Mouse (Mus musculus): ENCODE data around the gene Gm49322.
"Not testable (repeated sequence)": the region's sequence is repeated elsewhere in the genome, so short reads cannot be mapped to it uniquely, and the experiment has no call there.

The Gm49322 gene

GRCm38 (mm10) chr10:80605721-80606120, at the start of gene Gm49322:
Gene Gm49322 (plus strand): TSS chr10:80606021.
- not testable (repeated sequence) for DNase-seq (ENCODE audit: low spot score)

GRCm38 (mm10) chr10:80557346-80557965, 48.4 kb upstream of the Gm49322 start:
- peak; percentile 81 for DNase-seq (ENCODE audit: low spot score)

GRCm38 (mm10) chr10:80559431-80559830, 46.4 kb upstream of the Gm49322 start:
- DNase-seq (ENCODE audit: low spot score), result no peak

DNA sequence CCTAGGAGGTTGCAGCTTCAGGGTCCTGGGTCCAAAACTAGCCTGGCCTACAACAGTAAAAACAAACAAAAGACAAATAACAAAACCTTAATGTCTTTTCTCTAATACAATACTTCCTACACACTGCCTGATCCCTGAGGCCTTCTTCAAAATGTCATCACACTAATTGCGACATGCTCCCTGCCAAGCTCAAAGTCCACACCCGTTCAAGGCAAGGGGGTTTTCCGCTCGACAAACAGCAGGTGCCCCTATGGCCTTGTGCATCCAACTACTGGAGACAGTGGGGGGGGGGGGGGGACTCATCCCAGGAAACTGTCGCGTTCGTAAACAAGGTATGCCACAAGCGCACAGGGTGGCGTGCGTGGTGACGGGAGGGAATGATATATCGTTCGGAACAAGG, 45.2 kb upstream of the Gm49322 start:
- DNase-seq (ENCODE audit: low spot score), result no peak

DNA sequence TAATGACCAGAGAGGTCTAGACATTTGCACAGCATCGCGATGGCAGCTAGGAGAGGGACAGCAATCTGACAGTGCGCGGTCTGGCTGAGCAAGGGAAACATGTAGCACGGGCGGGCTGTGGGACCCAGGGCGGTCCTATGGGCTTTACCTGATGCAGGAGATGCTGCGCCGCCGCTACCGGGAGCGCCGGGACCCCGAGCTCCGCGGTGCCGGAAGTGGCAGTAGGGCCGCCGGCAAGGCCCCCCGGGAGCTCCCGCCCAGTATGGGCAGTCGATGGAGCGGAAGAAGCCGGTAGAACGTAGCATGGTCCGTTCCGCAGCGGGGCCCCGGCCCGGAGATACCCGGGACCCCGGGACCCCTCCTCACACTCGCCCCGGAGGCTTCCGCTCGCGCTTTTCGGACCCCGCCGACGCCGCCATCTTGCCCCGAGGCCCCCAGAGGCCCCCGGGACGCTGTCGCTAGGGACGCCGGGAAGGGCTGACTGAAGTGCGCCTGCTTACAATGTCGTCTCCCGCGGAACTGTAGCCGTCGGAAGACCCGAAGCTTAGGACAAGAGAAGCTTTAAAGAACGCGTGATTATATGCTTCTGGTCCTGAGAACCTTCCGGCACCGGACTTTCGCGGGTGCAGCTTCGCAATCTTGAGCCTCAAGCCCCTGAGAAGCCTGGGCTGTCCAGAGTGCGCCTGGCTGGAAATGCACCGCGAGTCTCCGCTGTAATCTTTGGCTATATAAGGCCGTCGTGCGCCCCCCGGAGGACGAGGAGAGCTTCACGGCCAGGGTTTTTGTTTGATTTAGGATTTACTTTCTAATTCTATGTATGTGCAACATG, 44.5 kb upstream of the Gm49322 start, which contains the start of gene Rexo1:
Gene Rexo1, minus strand, starts transcription at position 445 of the 829 bp plus-strand sequence.
- peak; percentile 88 for DNase-seq (ENCODE audit: low spot score)

DNA sequence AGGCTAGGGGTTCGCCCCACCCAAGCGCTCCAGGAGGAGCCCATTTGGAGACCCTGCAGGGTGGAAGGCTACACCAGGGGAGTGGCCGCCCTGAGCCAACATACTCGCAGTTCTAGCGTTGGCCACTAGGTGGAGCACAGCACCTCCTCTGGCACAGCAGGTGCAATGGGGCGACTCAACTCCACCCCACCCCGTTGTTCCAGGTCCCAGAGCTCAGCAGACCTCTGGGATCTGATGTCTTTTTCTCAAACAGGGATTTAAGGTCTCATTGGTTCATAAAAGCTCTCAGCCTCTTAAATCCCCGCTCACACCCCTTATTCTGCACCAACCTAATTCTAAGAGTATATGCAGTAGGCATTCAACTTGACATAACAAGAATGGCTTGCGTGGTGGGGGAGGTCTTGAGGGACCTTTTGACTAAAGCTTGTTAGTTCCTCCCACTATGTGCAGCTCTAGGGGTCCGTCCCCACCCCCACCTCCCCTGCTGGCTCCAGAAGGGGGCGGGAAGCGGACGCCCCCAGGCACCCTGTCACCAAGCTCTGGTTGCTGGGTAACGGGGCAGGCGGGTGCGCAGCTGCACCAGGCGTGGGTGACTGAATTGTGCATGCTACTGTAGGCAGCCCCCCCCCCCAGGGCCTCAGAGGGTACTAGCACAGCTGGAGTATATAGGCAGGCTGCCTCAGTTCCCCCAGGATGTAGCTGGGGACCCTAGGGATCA, 39.3 kb upstream of the Gm49322 start:
- peak; percentile 84 for DNase-seq (ENCODE audit: low spot score)

DNA sequence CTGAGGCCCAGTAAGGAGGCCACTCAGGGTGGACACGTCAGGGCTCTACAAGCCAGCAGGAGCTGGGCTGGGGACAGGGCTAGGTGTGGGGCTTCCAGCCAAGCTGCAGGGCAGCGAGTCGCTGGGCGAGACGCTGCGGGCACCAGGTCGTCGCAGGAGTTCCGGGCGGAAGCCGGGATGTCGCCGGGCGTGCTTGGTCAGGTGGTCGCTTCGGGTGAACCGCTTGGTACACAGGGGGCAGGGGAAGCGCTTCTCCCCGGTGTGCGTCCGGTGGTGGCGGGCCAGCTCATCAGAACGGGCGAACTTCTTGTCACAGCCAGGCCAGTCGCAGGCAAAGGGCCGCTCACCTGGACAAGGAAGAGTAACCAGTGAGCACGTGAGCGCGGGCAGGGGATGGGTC, 36.9 kb upstream of the Gm49322 start:
- DNase-seq (ENCODE audit: low spot score), result no peak

GRCm38 (mm10) chr10:80569664-80570066, 36.2 kb upstream of the Gm49322 start:
- peak; percentile 34 for DNase-seq (ENCODE audit: low spot score)

DNA sequence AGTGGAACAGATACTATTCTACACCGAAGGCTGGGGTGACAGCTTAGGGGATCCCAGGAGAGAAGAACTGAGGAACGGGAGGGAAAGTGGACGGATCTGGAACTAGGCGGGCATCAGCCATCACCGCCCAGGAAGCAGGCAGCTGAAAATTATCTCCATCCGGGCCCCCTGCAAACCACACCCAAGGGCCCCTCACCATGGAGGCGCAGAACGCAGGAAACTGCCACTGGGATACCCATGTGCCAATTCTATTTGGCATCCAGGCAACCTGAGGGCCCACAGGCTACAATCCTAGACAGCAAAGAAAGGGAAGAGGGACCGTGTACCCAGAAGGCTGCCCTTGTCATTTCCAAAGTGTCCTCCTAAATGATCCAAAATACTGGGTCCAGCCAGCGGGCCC, 35.4 kb upstream of the Gm49322 start:
- DNase-seq (ENCODE audit: low spot score), result no peak

GRCm38 (mm10) chr10:80570871-80571836, 34.7 kb upstream of the Gm49322 start:
- DNase-seq (ENCODE audit: low spot score), result no peak

DNA sequence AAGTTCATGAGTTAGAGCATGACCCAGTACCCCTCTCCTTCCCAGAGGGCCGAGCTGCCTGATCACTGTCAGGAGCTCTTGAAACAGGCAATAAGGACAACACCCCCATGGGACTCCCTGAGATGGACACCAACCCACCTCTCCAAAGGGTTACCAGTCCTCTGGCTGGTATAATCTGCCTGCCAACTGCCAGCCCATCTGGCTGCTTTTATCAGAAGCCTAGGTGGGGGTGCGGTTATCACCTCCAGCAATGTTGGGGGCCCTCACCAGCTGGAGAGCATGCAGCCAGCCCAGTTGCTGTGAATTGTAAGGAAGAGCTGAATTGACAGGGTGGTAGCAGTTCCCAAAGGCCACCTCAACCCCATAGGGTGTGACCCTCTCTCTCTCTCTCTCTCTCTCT, 33.3 kb upstream of the Gm49322 start:
- no peak for DNase-seq (ENCODE audit: low spot score)

DNA sequence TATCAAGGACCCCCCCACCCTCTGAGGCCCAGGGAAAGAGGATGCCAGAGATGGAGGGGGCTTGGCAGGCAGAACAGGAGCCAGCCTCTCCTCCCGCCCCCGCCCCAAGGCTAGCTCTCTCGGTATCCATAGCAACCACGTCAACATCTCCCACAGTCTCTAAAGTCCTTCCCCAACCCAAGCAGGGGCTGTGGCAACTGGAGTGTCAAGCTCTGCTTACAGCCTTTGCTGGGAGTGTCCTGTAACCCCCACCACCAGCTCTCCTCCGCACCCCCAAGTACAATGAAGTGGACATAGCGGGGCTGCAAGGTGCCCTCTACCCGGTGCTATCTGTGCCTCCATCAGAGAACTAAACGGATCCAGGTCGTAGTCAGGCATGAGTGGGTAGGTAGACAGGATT, 31.9 kb upstream of the Gm49322 start:
- DNase-seq (ENCODE audit: low spot score), result no peak

DNA sequence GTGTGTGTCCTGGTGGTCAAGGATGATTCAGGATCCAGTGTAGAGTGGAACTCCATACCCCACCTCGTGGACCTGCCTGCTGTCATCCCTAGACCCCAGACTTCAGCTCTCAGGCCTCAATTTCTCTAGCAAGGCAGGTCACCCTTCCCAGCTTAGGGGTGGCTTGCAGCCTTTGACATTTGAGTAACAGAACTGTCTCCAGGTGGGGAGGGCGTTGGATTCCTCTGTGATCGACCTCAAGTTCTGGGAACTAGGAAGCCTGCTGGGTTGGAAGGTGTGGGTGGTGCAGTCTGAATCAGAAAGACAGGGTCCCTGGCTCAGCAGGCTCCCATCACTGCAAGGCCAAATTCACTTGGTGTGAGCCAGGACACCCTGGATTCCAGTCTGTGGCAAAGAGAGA, 30.9 kb upstream of the Gm49322 start:
- DNase-seq (ENCODE audit: low spot score), result no peak

DNA sequence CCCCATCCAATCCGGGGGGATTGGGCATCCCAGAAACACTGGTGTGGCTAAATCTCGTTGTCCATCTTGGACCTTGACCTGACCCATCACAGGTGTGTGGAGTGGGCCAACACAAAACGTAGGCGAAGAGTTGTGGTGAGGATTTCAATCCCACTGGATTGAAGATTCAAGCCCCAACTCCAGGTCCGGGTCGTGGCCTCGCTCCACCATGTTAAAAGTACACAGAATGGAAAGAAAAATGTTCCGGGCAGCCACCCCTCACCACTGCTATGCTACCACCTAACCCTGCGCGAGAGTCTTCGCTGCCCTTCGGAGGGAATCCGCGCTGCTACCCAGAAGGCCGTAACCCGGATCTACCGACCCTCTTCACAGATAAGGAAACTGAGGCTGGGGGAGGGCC, 29.9 kb upstream of the Gm49322 start:
- DNase-seq (ENCODE audit: low spot score), result no peak

GRCm38 (mm10) chr10:80576351-80577194, 29.2 kb upstream of the Gm49322 start:
- peak; percentile 48 for DNase-seq (ENCODE audit: low spot score)

DNA sequence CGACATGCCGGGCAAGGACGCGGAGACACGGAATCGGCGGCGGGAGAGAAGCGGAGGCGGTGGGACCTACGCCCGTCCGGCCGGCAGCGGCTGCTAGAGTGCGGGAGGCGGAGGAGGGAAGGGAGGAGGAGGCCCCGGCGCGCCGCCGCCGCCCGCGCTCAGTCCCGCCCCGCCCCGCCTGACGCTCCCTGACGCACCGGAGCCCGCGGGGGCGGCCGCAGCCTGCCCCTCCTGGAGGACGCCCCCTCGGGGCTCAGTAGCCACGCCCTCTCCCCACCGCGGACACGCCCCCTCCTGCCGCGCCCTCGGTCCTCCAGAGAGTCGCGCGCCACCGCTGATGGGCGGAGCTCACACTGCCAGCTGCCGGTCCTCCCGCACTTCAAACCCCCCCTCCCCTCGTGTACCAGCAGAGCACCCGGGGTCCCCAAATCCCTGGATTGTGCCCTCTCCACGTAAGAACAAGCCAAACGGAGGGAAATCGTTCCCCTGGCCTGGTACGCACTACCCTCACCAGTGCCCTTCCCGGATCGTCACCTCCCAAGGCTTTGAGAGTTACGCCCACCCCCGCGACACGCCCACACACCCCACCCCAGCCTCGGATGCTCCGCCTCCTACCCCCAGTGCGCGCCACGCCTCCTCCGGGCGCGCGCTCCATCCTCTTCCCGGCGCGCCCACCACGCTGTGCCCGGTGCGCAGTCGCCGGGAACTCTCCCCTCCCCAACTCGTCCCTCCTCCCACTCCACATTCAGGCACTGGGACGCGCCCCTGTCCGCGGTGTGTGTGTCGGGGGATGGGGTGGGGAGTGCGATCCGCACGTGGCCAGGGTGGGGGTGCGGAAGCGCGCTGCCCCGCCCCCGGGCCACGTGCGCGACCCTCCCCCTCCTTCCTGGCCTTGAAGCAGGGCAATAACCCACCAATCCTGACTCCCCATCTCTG, 28.4 kb upstream of the Gm49322 start, which contains the start of gene Klf16:
Gene Klf16, minus strand, starts transcription at position 127 of the 936 bp plus-strand sequence.
- DNase-seq (ENCODE audit: low spot score), result peak; percentile 99

- DNase-seq (ENCODE audit: low spot score), result peak; percentile 75
These were observed 27.6 kb upstream of the Gm49322 start for GRCm38 (mm10) chr10:80578131-80578750.

DNA sequence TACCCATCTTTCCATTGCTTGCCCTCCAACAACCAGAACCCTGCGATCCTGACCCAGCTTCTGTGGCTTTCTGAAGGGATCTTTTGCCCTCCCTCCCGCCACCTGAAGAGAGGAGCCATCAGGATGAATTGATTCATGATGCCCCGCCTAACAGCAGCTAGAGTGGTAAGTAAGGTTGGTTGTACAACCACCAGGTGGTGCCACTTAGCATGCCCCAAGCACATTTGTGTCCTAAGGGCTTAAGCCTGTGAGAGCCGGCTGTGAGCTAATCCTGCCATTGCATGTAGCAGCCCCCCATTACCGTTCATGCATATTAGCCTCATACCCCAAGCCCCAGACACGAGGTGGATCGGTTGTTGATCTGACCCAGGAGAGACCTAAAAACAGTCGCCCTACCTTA, 26.9 kb upstream of the Gm49322 start:
- DNase-seq (ENCODE audit: low spot score), result no peak

GRCm38 (mm10) chr10:80583047-80583446, 22.8 kb upstream of the Gm49322 start:
- no peak for DNase-seq (ENCODE audit: low spot score)
